Mouse (Mus musculus) ovary, adult 2 months (tissue): ENCODE data around the gene Gm4307. TPM values are rescaled to one million over a fixed set of nuclear protein-coding genes. Genes with fewer than 3 reads are reported as not detected.

Experiments used
- polyA plus RNA-seq: library from polyadenylated mRNA; depleted of rRNA; stranded (reverse); fragments of >200 nt; gene quantifications from 2 replicates; pipeline ENCODE4 v1.2.3, GENCODE M21; 2012; rRNA removed

Gene Gm4307
- not detected in 2 replicates for polyA plus RNA-seq

DNA sequence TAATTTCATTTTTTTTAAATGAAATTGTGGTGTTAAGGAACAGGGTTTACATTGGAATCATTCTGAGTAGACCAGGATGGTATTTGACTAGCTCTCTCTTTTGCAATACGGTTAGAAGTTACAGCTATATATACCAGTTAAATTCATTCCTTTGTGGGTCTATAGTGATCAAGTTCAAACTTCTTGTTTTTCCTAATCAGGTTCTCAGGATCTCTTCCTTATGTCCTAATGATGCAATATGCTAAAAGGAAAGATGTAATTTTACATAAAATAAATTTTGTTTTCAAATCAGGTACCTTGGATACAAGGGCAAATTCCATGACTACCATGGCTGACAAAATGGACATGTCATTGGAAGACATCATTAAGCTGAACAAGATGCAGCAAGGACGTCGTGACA, at the start of gene Gm4307:
TSS of gene Gm4307 (plus strand) at position 301 of the 400 bp plus-strand sequence.

DNA sequence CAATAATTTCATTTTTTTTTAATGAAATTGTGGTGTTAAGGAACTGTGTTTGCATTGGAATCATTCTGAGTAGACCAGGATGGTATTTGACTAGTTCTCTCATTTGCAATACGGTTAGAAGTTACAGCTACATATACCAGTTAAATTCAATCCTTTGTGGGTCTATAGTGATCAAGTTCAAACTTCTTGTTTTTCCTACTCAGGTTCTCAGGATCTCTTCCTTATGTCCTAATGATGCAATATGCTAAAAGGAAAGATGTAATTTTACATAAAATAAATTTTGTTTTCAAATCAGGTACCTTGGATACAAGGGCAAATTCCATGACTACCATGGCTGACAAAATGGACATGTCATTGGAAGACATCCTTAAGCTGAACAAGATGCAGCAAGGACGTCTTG, 25.8 kb upstream of the Gm4307 start, which contains the start of gene Gm4301:
TSS of gene Gm4301 (plus strand) at position 301 of the 400 bp plus-strand sequence.

DNA sequence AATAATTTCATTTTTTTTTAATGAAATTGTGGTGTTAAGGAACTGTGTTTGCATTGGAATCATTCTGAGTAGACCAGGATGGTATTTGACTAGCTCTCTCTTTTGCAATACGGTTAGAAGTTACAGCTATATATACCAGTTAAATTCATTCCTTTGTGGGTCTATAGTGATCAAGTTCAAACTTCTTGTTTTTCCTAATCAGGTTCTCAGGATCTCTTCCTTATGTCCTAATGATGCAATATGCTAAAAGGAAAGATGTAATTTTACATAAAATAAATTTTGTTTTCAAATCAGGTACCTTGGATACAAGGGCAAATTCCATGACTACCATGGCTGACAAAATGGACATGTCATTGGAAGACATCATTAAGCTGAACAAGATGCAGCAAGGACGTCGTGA, 20.6 kb upstream of the Gm4307 start, which contains the start of gene Gm4302:
TSS of gene Gm4302 (plus strand) at position 301 of the 400 bp plus-strand sequence.

DNA sequence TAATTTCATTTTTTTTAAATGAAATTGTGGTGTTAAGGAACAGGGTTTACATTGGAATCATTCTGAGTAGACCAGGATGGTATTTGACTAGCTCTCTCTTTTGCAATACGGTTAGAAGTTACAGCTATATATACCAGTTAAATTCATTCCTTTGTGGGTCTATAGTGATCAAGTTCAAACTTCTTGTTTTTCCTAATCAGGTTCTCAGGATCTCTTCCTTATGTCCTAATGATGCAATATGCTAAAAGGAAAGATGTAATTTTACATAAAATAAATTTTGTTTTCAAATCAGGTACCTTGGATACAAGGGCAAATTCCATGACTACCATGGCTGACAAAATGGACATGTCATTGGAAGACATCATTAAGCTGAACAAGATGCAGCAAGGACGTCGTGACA, 15.5 kb upstream of the Gm4307 start, which contains the start of gene Gm4303:
TSS of gene Gm4303 (plus strand) at position 301 of the 400 bp plus-strand sequence.

DNA sequence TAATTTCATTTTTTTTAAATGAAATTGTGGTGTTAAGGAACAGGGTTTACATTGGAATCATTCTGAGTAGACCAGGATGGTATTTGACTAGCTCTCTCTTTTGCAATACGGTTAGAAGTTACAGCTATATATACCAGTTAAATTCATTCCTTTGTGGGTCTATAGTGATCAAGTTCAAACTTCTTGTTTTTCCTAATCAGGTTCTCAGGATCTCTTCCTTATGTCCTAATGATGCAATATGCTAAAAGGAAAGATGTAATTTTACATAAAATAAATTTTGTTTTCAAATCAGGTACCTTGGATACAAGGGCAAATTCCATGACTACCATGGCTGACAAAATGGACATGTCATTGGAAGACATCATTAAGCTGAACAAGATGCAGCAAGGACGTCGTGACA, 10.3 kb upstream of the Gm4307 start, which contains the start of gene Gm4305:
TSS of gene Gm4305 (plus strand) at position 301 of the 400 bp plus-strand sequence.

DNA sequence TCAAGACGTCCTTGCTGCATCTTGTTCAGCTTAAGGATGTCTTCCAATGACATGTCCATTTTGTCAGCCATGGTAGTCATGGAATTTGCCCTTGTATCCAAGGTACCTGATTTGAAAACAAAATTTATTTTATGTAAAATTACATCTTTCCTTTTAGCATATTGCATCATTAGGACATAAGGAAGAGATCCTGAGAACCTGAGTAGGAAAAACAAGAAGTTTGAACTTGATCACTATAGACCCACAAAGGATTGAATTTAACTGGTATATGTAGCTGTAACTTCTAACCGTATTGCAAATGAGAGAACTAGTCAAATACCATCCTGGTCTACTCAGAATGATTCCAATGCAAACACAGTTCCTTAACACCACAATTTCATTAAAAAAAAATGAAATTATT, 21.3 kb downstream of the Gm4307 start, which contains the start of gene Gm4312:
TSS of gene Gm4312 (minus strand) at position 101 of the 400 bp plus-strand sequence.

Other genes starting within 250 kb of the Gm4307 start
- gene Gm4301, start 25.7 kb upstream of the Gm4307 start, polyA plus RNA-seq = not detected in 2 replicates
- not detected in 2 replicates for gene Gm4302, start 20.5 kb upstream of the Gm4307 start, polyA plus RNA-seq
- not detected in 2 replicates for gene Gm4303, start 15.4 kb upstream of the Gm4307 start, polyA plus RNA-seq
- gene Gm4305, start 10.2 kb upstream of the Gm4307 start, polyA plus RNA-seq = not detected in 2 replicates
- not detected in 2 replicates for gene Gm4312, start 21.2 kb downstream of the Gm4307 start, polyA plus RNA-seq
- 7.0 and 8.7 TPM in 2 replicates for gene Tmtc3, start 126.0 kb downstream of the Gm4307 start, polyA plus RNA-seq
- gene Cep290, start 126.2 kb downstream of the Gm4307 start, polyA plus RNA-seq = 0.20 TPM in 2 replicates
- gene 4930430F08Rik, start 229.1 kb downstream of the Gm4307 start, polyA plus RNA-seq = 6.1 and 6.9 TPM in 2 replicates
- not detected in 2 replicates for gene 1700017N19Rik, start 229.1 kb downstream of the Gm4307 start, polyA plus RNA-seq